Mouse (Mus musculus) intestine, postnatal 0 days (tissue): ENCODE data around the gene Hoxa1. TPM values are rescaled to one million over a fixed set of nuclear protein-coding genes. Genes with fewer than 3 reads are reported as not detected.

Experiments used
- ATAC-seq: fragments of 200-750 bp; cut with Nextera tagmentation; 2 replicates; pipeline ENCODE4 v1.8.0; 2017; ENCODE audit warnings: mild to moderate bottlenecking, moderate TSS enrichment, moderate library complexity
- H3K27ac ChIP-seq: fragments of 300-500 bp; sonication (generic); 2 replicates; pipeline ENCODE4 v1.5.1; 2014; ENCODE audit warnings: mild to moderate bottlenecking, low read depth, low read length, moderate library complexity
- H3K27me3 ChIP-seq: fragments of 300-500 bp; sonication (generic); replicated peaks from 2 replicates; pipeline ENCODE4 v1.6.1; 2014; ENCODE audit warnings: low read length, mixed read lengths; ENCODE audit not compliant: control insufficient read depth, insufficient read depth
- H3K36me3 ChIP-seq: fragments of 300-500 bp; sonication (generic); 2 replicates; pipeline ENCODE4 v1.6.1; 2014; ENCODE audit warnings: mild to moderate bottlenecking, moderate library complexity; ENCODE audit not compliant: control insufficient read depth, insufficient read depth
- H3K4me1 ChIP-seq: fragments of 300-500 bp; sonication (generic); replicated peaks from 2 replicates; pipeline ENCODE4 v1.6.1; 2014; ENCODE audit warnings: antibody characterized with exemption, low read length, mixed read lengths; ENCODE audit not compliant: control insufficient read depth, insufficient read depth
- H3K4me2 ChIP-seq: fragments of 300-500 bp; sonication (generic); replicated peaks from 2 replicates; pipeline ENCODE4 v1.6.1; 2014; ENCODE audit warnings: low read depth, mild to moderate bottlenecking, moderate library complexity
- H3K4me3 ChIP-seq: fragments of 300-500 bp; sonication (generic); 2 replicates; pipeline ENCODE4 v1.5.1; 2014; ENCODE audit warnings: low read depth, low read length
- H3K9ac ChIP-seq: fragments of 300-500 bp; sonication (generic); 2 replicates; pipeline ENCODE4 v1.6.1; 2014; ENCODE audit warnings: mild to moderate bottlenecking, low read depth, low read length
- H3K9me3 ChIP-seq: fragments of 300-500 bp; sonication (generic); 2 replicates; pipeline ENCODE4 v1.6.1; 2016; ENCODE audit warnings: mixed run types; ENCODE audit not compliant: control insufficient read depth
- CTCF ChIP-seq: sonication (generic); IDR thresholded peaks from 2 replicates; pipeline ENCODE4 v1.5.1; 2016; ENCODE audit warnings: low read depth, mild to moderate bottlenecking, control low read depth, antibody characterized with exemption, moderate library complexity
- WGBS: fragments of 180-500 bp; shearing (Covaris S2); extraction: QIAGEN DNeasy Blood & Tissue Kit; methylation state at CpG from one replicate; pipeline ENCODE4 v1.1.7; 2014; 5-methylcytosine and 5-hydroxymethylcytosine counted together
- polyA plus RNA-seq: library from polyadenylated mRNA; unstranded; fragments of >200 nt; fragmentation: Nextera tagmentation; extraction: Ambion mirVana; gene quantifications from 2 replicates; pipeline ENCODE4 v1.2.1, GENCODE M21; 2015

Hoxa1 gene
- polyA plus RNA-seq, 1 experiment from 2014 or later: 0.37 TPM

DNA sequence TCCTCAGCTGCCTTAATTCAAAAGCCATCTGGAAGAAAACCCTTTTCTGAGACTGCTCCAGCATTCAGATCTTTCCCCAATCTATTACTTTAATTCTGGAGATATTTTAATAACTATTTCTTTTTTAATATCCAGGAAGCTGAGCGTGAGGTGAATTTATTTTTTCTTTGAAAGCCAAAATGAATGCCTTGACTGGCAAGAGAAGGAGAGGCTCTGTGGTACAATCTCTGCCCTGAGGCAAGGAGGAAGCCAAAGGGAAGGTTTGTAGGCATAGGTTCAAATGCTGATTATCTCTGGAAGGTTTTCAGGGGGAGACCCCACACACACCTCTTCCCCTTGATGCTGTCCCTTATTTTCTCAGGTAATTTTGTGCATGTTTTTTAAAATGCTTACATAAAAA lies 9.1 kb upstream of the Hoxa1 start:
- Histone ChIP-seq H3K4me3 (peak overlapping the region; percentile 47; the same call in 1 of the 2 replicates), H3K4me1 (no peaks in the 10 kb centered on the region), H3K9me3 (no peaks in the 10 kb centered on the region), H3K36me3 (no peaks in the 10 kb centered on the region; the same call in 1 of the 2 replicates), H3K27ac (peak overlapping the region; percentile 62), H3K27me3 (peaks cover 29% of the 10 kb centered on the region), H3K9ac (peak overlapping the region; percentile 0; the same call in 1 of the 2 replicates), H3K4me2 (peak overlapping the region; percentile 63)
- TF ChIP-seq CTCF: no peak
- 65% methylated on average over 1 of the region's 1 CpGs for WGBS
- no peak for ATAC-seq

DNA sequence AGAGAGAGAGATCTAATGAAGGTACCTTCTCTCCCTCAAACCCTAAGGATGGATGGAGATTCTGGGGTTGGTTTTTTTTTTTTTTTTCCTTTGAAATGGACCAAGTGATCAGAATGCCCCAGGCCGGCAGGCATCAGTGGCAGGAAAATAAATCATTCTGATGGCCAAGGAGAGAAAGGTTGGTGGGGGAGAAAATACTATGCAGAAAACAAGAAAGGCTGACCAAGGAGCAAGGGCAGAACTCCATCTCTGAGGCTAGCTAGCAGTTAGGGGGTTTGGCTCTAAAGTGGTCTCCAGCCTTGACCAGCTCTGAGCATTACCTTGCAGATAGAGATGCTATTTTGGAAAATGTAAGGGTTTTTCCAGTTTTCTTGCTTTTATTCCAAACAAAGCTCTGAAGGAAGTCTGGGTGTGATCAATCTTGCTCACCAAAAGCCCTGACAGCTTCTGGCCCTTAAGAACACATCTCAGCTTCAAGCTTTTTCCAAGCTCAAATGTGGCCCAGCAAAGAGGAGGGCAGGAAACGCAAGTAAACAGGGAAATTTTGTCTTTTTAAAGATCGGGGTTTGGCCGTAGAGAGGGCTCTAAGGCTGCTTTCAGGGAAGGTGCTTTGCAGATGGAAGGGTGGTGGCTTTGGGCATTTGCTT lies 8.4 kb upstream of the Hoxa1 start:
- no peak for TF ChIP-seq CTCF
- WGBS: 62% methylated on average over 4 of the region's 4 CpGs
- H3K36me3 ChIP-seq: no peaks in the 10 kb centered on the region; the same call in 1 of the 2 replicates
- peaks cover 24% of the 10 kb centered on the region for H3K27me3 ChIP-seq
- H3K4me1 ChIP-seq: no peaks in the 10 kb centered on the region
- no peaks in the 10 kb centered on the region for H3K9me3 ChIP-seq
- H3K4me3 ChIP-seq: peak overlapping the region; percentile 47
- H3K27ac ChIP-seq: peak overlapping the region; percentile 17; the same call in 1 of the 2 replicates
- peak overlapping the region; percentile 63 for H3K4me2 ChIP-seq
- 0 out of 2 replicates have a peak overlapping the region, but pooled peaks have one; percentile 0 for H3K9ac ChIP-seq
- ATAC-seq: no peak

DNA sequence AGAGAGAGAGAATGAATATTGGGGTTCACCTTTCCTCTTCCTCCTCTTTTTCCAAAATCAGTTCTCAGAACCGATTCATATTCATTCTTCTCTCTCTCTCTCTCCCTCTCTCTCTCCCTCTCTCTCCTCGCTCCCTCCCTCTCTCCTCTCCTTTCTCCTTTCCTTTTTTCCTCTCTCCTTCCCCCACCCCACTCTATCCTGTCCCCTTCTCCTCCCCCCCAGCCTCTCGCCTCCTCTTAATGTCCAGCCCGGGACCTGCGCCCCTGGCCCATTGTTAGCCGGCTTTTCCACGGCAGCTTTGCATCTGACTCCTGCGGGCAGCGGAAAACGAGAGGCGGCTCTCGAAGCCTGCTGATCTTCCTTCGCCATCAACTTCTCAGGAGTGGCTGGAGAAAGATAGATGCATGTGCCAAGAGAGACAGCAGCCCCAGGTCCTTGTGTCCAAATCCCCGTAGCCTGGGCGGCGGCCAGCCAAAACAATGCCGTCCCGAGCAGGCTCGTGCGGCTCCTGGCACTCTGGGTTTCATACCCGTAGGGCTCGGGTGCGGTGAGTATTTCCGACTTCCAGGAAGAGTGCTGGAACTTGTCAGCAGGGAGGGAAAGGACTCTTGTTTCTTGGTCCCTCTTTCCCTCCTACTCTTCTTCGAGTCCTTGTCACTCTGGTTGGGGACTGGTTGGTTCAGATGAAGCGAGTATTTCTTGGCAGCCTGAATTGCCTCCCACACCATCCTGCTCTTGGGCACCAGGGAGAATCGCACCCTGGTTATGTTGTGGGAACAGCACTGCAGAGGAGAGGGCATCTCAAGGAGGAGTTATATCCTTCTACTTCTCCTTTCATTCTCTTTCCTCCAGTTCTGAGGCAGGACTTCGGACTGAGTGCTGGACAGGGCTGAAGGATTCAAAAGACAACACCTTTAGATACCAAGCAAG lies 7.6 kb upstream of the Hoxa1 start:
- no peak for ATAC-seq
- Histone ChIP-seq H3K4me1 (no peaks in the 10 kb centered on the region), H3K9ac (peak overlapping the region; percentile 71), H3K4me2 (peak overlapping the region; percentile 63), H3K4me3 (peak overlapping the region; percentile 47), H3K9me3 (no peaks in the 10 kb centered on the region), H3K36me3 (no peaks in the 10 kb centered on the region; the same call in 1 of the 2 replicates), H3K27ac (peak overlapping the region; percentile 73), H3K27me3 (peaks cover 24% of the 10 kb centered on the region)
- WGBS: 44% methylated on average over 28 of the region's 28 CpGs
- no peak for TF ChIP-seq CTCF

DNA sequence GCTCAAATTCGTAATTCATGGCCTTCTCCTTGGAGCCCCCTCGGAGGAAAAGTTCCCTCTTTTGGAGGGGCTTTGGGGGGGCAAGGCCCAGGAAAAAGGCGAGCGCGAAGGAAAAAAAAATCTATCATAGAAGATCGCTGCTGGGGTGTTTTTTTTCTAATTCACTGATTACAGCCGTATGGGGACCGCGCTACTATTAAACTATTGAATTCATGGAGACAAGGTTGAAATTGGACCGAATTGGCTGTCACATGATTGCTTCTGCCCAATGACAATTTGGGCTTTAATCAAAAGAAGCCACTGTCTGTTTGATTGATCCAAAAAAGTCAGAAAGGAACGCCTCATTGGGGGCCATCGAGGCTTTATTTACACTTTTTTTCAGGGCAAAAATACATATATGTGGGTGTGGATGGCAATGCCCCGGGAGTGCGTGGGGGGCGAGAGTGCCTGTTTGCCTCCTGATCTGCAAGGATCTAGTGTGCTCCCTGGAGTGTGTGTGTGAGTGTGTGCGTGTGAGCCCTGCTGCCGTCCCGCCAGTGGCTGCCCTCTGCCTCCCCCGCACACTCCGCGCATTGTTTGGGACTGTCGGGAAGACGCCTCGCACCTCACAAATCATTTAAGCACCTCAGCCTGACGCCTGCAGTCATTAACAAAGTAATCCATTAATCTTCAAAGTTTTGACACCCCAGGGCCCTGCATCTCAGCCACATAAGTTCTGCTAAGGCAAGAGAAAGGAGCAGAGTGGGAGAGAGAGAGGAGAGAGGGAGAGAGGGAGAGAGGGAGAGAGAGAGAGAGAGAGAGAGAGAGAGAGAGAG lies 6.7 kb upstream of the Hoxa1 start, which contains the start of gene Hoxa2:
Gene Hoxa2 (minus strand): TSS at position 206 of the 815 bp plus-strand sequence.
- Histone ChIP-seq H3K36me3 (no peaks in the 10 kb centered on the region), H3K27me3 (peaks cover 24% of the 10 kb centered on the region), H3K4me3 (peak within 1 kb of the TSS; percentile 47), H3K4me1 (no peaks in the 10 kb centered on the region), H3K4me2 (peak within 1 kb of the TSS; percentile 63), H3K9ac (peak within 1 kb of the TSS; percentile 71), H3K9me3 (no peaks in the 10 kb centered on the region), H3K27ac (peak within 1 kb of the TSS; percentile 73)
- no peak for ATAC-seq
- no peak for TF ChIP-seq CTCF
- WGBS: 25% methylated on average over 25 of the region's 25 CpGs

DNA sequence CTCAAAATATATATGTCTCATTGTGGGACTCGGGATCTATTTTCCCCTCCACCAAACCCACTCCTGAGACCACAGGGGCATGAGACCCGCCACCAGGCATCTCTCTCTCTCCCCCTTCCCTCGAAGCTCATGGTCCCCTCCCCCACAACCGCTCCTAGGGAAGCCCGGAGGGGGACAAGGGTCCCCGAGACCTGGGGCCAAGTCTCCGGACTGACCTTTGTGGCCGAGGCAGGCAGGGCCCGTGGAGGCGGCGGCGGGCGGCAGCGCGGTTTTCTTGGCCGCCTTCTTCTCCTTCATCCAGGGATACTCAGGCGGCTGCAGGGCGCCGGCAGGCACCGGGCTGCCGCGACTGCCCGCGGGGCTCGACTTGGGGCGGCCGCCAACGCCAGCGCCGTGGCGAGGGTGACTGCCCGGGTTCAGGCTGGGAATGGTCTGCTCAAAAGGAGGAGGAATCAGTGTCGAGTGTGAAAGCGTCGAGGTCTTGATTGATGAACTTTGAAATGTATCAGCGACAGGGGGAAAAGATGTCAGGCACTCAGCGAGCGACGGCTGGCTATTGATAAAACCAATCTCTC lies 6.0 kb upstream of the Hoxa1 start:
- Histone ChIP-seq H3K9ac (peak overlapping the region; percentile 71), H3K4me1 (no peaks in the 10 kb centered on the region), H3K27ac (peak overlapping the region; percentile 73), H3K27me3 (peaks cover 24% of the 10 kb centered on the region), H3K36me3 (no peaks in the 10 kb centered on the region), H3K9me3 (no peaks in the 10 kb centered on the region), H3K4me3 (peak overlapping the region; percentile 47), H3K4me2 (peak overlapping the region; percentile 63)
- TF ChIP-seq CTCF: no peak
- no peak for ATAC-seq
- 8% methylated on average over 39 of the region's 39 CpGs for WGBS
